Mouse (Mus musculus) frontal cortex, postnatal 36 days (tissue): ENCODE data around the gene Pdzk1ip1.
A peak's percentile ranks its signal among the peaks of the same experiment; 100 is the strongest.

ENCODE experiments used
- DNase-seq, 2 experiments: peaks; one replicate each; pipeline ENCODE4 v3.0.0; 2022; ENCODE audit warnings: low spot score in 2 of 2

Gene Pdzk1ip1

DNA sequence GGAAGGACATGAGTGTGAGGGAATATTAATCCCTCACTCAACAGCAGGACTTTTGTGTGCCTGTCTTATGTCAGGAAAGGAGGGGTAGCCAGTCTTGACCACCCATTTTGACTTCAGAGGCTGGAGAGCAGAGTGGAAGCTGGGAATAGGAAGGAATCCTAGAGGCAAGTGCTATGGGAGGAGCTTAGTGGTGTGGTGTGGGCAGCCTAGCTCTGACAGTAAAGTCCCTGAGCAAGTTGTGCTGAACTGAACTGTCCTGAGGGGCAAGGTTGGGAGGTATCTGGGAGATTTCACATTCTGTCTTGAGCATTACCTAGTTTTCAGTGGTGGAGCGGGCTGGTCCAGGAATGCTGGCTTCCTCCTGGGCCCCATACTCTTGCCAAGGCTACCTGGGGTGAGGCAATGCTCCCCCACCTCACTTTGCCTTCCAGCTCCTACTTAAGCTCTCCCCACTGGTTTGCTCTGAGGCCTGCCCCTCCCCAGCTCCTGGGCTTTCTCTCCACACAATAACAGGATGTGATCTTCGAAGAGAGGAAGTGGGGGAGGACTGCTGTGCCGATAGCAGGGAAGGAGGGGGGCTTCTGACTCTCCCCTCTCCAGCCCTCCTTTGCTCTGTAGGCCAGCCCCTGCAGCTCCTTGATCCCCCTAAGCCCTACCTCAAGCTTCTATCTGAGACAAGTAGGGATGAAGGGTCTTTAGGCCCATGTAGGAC lies 13.1 kb upstream of the Pdzk1ip1 start:
- no peak for DNase-seq

GRCm38 (mm10) chr4:115078892-115079820 lies 9.4 kb upstream of the Pdzk1ip1 start:
- DNase-seq, result no peak

DNA sequence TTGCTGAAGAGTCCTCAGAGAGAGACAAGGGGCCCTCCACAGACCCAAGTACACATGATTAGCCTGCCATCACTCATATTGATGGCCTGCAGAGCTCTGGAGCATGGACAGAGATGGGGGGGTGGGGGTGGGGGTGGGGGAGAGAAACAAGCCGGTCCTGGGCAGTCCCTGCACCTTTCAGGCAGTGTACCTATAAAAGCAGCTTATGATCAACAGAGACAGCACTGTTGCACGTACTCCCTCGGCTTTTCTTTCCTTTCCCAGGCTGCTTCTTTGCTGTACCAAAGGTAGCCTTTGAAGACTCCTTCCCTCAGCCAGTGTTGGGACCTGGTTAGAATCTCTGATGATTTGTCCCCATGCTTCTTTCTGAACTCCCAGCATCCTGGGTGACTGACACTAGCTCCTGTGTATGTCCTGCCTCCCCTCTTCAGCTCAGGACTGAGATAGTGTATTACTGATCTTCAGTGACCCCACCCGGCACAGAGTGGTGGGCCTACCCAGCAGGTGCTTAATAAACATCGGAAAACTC lies 8.6 kb upstream of the Pdzk1ip1 start:
- DNase-seq, result no peak

GRCm38 (mm10) chr4:115083031-115083430 lies 5.5 kb upstream of the Pdzk1ip1 start:
- DNase-seq, result no peak

DNA sequence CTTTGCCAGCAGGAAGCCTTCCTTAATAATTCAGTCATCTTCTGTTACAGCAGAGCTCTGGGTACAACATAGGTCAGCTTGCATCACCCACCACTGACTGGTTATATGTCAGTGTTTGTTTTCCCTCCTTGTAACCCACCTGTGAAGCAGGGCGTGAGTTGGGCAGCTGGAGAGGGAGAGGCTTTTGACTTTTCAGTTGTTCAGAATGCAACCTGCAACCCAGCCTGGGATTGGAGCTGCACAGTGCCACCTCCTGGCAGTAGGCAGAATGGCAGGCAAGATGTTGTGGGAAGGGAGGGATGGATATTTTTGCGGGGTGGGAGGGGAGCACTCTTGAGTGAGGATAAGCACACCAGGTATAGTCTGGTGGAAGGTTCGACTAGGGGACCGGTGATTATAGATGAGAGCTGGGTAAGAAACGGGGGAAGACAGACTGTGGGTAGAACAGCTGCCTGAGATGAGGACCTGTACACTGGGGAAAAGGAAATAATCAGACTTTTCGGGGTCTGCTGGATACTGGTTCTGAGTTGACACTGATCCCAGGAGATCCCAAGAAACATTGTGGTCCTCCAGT lies 2.9 kb upstream of the Pdzk1ip1 start:
- peak; percentile 37 to 48 for DNase-seq

GRCm38 (mm10) chr4:115086257-115086656 lies 2.3 kb upstream of the Pdzk1ip1 start:
- no peak for DNase-seq

- no peak for DNase-seq
These were observed 1.6 kb upstream of the Pdzk1ip1 start for GRCm38 (mm10) chr4:115086763-115087415.

DNA sequence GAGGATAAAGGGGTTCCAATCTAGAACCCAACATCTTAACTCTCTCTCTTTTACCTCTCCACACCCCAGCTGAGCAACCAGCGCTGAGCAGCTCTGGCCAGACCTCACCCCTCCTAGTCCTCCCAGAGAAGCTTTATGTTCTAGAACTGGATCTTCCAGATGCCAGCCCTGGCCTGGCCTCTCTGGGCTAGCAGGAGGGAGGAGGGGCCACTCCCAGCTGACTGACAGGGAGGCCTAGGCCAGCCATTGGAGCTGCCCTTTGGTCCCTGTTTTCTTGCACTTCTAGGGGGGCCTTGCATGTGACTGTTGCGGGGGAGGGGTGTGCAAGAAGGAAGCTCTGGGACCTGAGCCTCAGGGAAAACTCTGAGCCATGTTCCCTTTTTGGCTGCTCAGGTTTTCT lies 2.1 kb downstream of the Pdzk1ip1 start:
- DNase-seq, result no peak

DNA sequence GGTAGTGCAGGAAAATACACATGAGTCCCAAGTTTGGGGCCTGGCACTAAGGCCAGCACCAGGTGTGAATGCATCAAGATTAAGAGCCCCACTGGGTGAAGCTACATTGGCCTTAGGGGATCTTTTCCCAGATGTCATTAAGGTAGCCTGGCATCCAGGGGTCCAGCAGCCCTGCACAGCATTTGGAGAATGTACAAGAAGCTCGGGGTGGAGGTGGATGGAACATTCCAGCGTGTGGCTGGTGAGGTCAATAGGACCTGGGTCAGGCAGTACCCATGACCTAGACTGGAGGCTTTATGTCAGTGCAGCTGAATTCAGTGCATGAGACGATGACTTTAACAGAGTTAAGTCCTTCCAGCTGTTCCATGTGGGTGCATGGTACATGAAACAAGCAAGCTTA lies 3.3 kb downstream of the Pdzk1ip1 start:
- DNase-seq, result no peak

GRCm38 (mm10) chr4:115093331-115093864 lies 4.9 kb downstream of the Pdzk1ip1 start:
- no peak for DNase-seq

DNA sequence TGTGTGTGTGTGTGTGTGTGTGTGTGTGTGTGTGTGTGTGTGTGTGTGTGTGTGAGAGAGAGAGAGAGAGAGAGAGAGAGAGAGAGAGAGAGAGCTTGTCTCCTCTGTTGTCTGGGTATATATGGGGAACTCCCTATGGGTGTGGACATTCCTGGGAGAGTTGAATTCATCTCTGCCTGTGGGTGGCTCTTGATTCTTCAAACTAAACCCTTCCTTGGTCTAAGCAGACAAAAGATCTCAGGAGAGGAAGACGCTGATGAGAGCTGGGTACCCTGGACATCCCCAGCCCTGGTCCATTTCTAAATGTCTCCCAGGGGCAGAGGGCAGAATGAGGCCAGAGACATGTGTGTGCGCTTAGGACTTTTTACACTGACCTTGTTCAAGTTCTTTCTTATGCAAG lies 5.5 kb downstream of the Pdzk1ip1 start:
- no peak for DNase-seq

DNA sequence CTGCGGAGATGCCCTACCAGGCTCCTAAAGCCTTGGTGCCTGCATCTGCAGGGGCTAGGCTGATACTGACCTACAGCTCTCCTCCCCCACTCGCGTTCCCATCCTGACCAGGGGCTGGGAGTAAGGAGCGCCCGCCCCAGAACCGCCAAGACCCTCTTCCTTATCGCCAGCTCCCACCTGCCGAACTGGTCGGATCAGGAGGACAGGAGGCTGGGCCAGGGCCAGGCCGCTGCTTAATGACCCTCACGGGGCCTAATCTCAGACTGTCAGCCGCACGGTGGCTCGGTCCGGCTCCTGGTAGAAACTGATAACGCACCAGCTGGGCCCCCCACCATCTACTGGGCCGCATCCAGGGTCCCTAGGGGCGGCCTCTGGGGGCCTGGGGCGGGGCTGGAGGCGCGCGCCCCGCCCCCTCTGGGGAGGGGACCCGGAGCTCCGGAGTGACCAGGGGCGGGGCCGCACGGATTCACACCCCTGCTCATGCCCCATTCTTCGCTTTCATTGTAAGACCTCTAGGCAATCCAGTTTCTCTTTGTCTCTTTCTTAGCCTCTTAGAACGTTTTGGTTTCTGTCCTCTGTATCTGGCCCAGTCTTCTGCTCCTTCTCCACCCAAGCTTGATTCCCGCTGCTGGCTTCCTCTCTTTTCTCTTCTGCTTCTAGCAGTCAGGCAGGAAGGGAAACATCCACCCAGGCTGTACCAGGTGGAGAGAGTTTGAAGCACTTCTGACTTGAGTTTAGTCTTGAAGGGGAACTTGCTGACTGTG lies 7.3 kb downstream of the Pdzk1ip1 start:
- no peak for DNase-seq

DNA sequence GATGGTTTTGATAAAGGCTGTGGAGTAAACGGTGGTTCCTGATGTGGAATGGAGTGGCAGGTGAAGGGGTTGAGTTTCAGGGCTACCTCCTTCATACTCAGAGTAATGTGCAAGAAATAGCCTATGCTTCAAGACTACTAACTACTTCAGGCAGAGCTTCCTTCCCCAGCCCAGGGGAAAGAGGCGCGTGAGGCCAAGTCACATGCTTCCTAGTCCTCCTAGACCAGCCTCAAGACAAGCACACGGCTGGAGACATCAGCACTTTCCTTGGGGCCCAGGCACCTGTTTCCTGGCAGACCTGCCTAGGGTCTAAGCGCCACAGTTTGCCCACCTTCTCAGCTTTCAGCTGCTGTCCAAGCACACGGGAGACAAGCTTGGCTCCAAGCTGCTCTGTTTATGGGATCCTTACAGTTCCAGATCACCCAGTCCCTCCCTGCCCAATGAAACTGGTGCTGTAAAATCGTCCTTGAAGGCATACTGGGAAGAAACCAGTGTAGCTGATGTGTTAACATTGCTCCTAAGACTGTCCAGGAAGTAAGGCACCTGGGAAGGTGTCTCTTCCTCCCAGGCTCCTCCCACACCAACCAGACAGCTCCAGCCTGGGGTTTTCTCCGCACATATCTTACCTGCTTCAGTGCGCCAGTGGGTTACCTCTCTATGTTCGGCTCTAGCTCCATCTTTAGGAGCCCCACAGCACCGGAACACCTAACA lies 8.1 kb downstream of the Pdzk1ip1 start:
- no peak for DNase-seq

- peak in 1 of 2 experiments; percentile 21 for DNase-seq
These were observed 8.6 kb downstream of the Pdzk1ip1 start for GRCm38 (mm10) chr4:115097146-115097496.

DNA sequence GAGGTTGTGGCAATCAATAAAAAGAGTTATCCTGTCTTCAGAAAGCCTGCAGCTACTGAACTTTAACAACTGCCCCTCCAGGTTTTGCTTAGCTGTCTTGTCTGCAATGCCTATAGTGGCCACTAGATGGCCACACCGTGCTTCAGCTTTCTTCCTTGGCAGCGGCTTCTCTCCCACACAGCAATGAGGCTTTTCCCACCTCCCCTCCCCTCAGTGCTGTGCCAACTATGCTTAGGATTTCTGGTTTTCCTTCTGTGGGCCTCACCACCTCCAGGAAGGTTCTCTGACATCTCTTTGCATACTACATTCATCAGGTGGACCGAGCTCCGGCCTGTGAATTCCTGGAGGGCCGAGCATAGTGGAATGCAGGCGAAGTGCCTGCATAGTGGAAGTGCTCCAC lies 13.2 kb downstream of the Pdzk1ip1 start:
- DNase-seq, result peak; percentile 64 to 80

DNA sequence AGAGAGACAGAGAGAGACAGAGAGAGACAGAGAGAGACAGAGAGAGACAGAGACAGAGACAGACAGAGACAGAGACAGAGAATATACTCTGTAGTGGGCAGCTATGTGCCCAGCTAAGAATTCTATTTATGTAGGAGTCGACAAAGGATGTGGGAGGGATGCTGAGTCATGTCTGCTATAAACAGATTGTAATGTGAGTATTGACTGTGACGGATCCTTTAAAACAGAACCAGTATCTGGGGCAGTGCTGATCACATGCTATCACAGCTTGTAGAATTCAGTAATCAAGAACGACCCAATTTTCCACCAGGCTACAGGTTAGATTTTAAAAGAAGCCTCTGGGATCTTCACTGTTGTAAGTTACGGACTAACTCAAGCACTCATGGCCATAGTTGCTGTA lies 15.0 kb downstream of the Pdzk1ip1 start:
- DNase-seq, result peak in 1 of 2 experiments; percentile 46

- DNase-seq, result no peak
These were observed 22.7 kb downstream of the Pdzk1ip1 start for GRCm38 (mm10) chr4:115111167-115111566.

DNA sequence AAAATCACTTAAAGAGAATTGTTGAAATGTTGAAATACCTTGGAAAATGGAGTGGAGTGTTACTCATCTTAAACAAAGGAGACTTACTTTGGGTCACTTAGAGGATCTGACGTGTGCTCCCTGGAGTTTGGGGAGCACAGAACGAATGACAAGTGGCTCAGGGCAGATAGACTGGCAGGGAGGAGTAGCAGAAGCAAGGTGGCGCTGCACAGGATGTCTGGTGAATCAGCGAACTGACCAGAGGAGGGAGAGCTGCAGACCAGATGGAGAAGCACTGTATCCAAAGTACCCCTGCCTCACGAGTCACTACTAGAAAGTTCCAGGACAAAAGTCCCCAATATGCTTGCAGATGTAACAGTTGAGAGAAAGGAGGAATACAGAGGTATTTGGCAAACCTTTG lies 24.8 kb downstream of the Pdzk1ip1 start:
- DNase-seq, result no peak

- no peak for DNase-seq
These were observed 31.1 kb downstream of the Pdzk1ip1 start for GRCm38 (mm10) chr4:115119642-115120041.

- no peak for DNase-seq
These were observed 32.7 kb downstream of the Pdzk1ip1 start for GRCm38 (mm10) chr4:115121162-115121561.
